Mouse (Mus musculus): ENCODE results near the gene Psmd7. TPM values are rescaled to one million over a fixed set of nuclear protein-coding genes. Genes with fewer than 3 reads are reported as not detected.

Gene Psmd7
- polyA plus RNA-seq, 1 experiment from 2014 or later = 340 TPM

GRCm38 (mm10) chr8:107603026-107603425, 14.8 kb upstream of the Psmd7 start:
- Histone ChIP-seq H3K4me3 (no peak overlapping the region), H3K27me3 (no peaks in the 10 kb centered on the region), H3K9ac (no peak overlapping the region), H3K9me3 (no peaks in the 10 kb centered on the region), H3K4me2 (replicated peaks) (no peak overlapping the region), H3K36me3 (no peaks in the 10 kb centered on the region), H3K4me1 (peaks cover 16% of the 10 kb centered on the region), H3K27ac (no peak overlapping the region)
- WGBS = 3% methylated on average over 7 of the region's 7 CpGs
- no peak for ATAC-seq (ENCODE audit: low FRiP score, low read depth)

GRCm38 (mm10) chr8:107599691-107600090, 11.4 kb upstream of the Psmd7 start:
- 91% methylated on average over 9 of the region's 9 CpGs for WGBS
- Histone ChIP-seq H3K27ac (no peak overlapping the region), H3K27me3 (no peaks in the 10 kb centered on the region), H3K9ac (no peak overlapping the region), H3K4me3 (no peak overlapping the region), H3K4me1 (peaks cover 9% of the 10 kb centered on the region), H3K36me3 (no peaks in the 10 kb centered on the region), H3K9me3 (no peaks in the 10 kb centered on the region), H3K4me2 (replicated peaks) (no peak overlapping the region)
- no peak for ATAC-seq (ENCODE audit: low FRiP score, low read depth)

- Histone ChIP-seq H3K9ac (no peak overlapping the region), H3K36me3 (no peaks in the 10 kb centered on the region), H3K27me3 (no peaks in the 10 kb centered on the region), H3K27ac (no peak overlapping the region), H3K4me2 (replicated peaks) (no peak overlapping the region), H3K4me3 (no peak overlapping the region), H3K9me3 (no peaks in the 10 kb centered on the region), H3K4me1 (no peaks in the 10 kb centered on the region)
- no peak for ATAC-seq (ENCODE audit: low FRiP score, low read depth)
- WGBS = 74% methylated on average over 1 of the region's 1 CpGs
Observed at GRCm38 (mm10) chr8:107597731-107598130, 9.5 kb upstream of the Psmd7 start.

GRCm38 (mm10) chr8:107594817-107595216, 6.6 kb upstream of the Psmd7 start:
- Histone ChIP-seq H3K9ac (no peak overlapping the region), H3K27ac (no peak overlapping the region), H3K9me3 (no peaks in the 10 kb centered on the region), H3K4me3 (no peak overlapping the region), H3K4me2 (replicated peaks) (no peak overlapping the region), H3K4me1 (no peaks in the 10 kb centered on the region), H3K27me3 (no peaks in the 10 kb centered on the region), H3K36me3 (no peaks in the 10 kb centered on the region)
- WGBS = 81% methylated on average over 6 of the region's 6 CpGs
- ATAC-seq (ENCODE audit: low FRiP score, low read depth) = no peak

- Histone ChIP-seq H3K36me3 (no peaks in the 10 kb centered on the region), H3K9ac (no peak overlapping the region), H3K9me3 (no peaks in the 10 kb centered on the region), H3K27ac (no peak overlapping the region), H3K4me1 (no peaks in the 10 kb centered on the region), H3K4me2 (replicated peaks) (no peak overlapping the region), H3K4me3 (no peak overlapping the region), H3K27me3 (no peaks in the 10 kb centered on the region)
- 85% methylated on average over 6 of the region's 6 CpGs for WGBS
- no peak for ATAC-seq (ENCODE audit: low FRiP score, low read depth)
Observed at GRCm38 (mm10) chr8:107593967-107594729, 5.9 kb upstream of the Psmd7 start.

GRCm38 (mm10) chr8:107587429-107587994, 752 bp downstream of the Psmd7 start:
- peaks cover 37% of the 10 kb centered on the region for H3K36me3 ChIP-seq
- 1% methylated on average over 17 of the region's 17 CpGs for WGBS
- H3K4me1 ChIP-seq = peaks cover 19% of the 10 kb centered on the region
- H3K27me3 ChIP-seq = no peaks in the 10 kb centered on the region
- H3K9me3 ChIP-seq = no peaks in the 10 kb centered on the region
- peak overlapping the region; percentile 79 for H3K4me2 ChIP-seq (replicated peaks)
- H3K4me3 ChIP-seq = peak overlapping the region; percentile 97
- peak overlapping the region; percentile 87 for H3K27ac ChIP-seq
- H3K9ac ChIP-seq = peak overlapping the region; percentile 96
- ATAC-seq (ENCODE audit: low FRiP score, low read depth) = peak; percentile 33; the same call in 1 of the 2 replicates

GRCm38 (mm10) chr8:107582136-107582535, 6.1 kb downstream of the Psmd7 start:
- H3K27me3 ChIP-seq = no peaks in the 10 kb centered on the region
- no peak overlapping the region for H3K4me3 ChIP-seq
- no peaks in the 10 kb centered on the region for H3K9me3 ChIP-seq
- no peak for ATAC-seq (ENCODE audit: low FRiP score, low read depth)
- WGBS = 94% methylated on average over 11 of the region's 11 CpGs
- H3K27ac ChIP-seq = no peak overlapping the region
- H3K9ac ChIP-seq = no peak overlapping the region
- H3K4me1 ChIP-seq = peaks cover 16% of the 10 kb centered on the region
- H3K4me2 ChIP-seq (replicated peaks) = no peak overlapping the region
- peaks cover 85% of the 10 kb centered on the region for H3K36me3 ChIP-seq

- no peak overlapping the region for H3K9ac ChIP-seq
- no peak overlapping the region for H3K27ac ChIP-seq
- H3K4me2 ChIP-seq (replicated peaks) = no peak overlapping the region
- H3K9me3 ChIP-seq = no peaks in the 10 kb centered on the region
- peaks cover 85% of the 10 kb centered on the region for H3K36me3 ChIP-seq
- no peak for ATAC-seq (ENCODE audit: low FRiP score, low read depth)
- H3K27me3 ChIP-seq = no peaks in the 10 kb centered on the region
- H3K4me3 ChIP-seq = no peak overlapping the region
- H3K4me1 ChIP-seq = peaks cover 11% of the 10 kb centered on the region
- 95% methylated on average over 4 of the region's 4 CpGs for WGBS
Observed at GRCm38 (mm10) chr8:107581536-107581935, 6.7 kb downstream of the Psmd7 start.

- Histone ChIP-seq H3K27me3 (no peaks in the 10 kb centered on the region), H3K36me3 (peaks cover 81% of the 10 kb centered on the region), H3K4me1 (peaks cover 7% of the 10 kb centered on the region), H3K9ac (no peak overlapping the region), H3K27ac (no peak overlapping the region), H3K9me3 (no peaks in the 10 kb centered on the region), H3K4me2 (replicated peaks) (no peak overlapping the region), H3K4me3 (no peak overlapping the region)
- 94% methylated on average over 13 of the region's 13 CpGs for WGBS
- ATAC-seq (ENCODE audit: low FRiP score, low read depth) = no peak
Observed at GRCm38 (mm10) chr8:107580879-107581278, 7.4 kb downstream of the Psmd7 start.

- Histone ChIP-seq H3K27ac (no peak overlapping the region), H3K4me1 (peaks cover 4% of the 10 kb centered on the region; the same call in 1 of the 2 replicates), H3K36me3 (peaks cover 59% of the 10 kb centered on the region), H3K9ac (no peak overlapping the region), H3K4me3 (no peak overlapping the region), H3K27me3 (no peaks in the 10 kb centered on the region), H3K9me3 (no peaks in the 10 kb centered on the region), H3K4me2 (replicated peaks) (no peak overlapping the region)
- no peak for ATAC-seq (ENCODE audit: low FRiP score, low read depth)
- 91% methylated on average over 8 of the region's 8 CpGs for WGBS
Observed at GRCm38 (mm10) chr8:107578541-107578940, 9.7 kb downstream of the Psmd7 start.

GRCm38 (mm10) chr8:107578132-107578531, 10.1 kb downstream of the Psmd7 start:
- no peak overlapping the region for H3K27ac ChIP-seq
- WGBS = 89% methylated on average over 8 of the region's 8 CpGs
- H3K4me3 ChIP-seq = no peak overlapping the region
- H3K4me2 ChIP-seq (replicated peaks) = no peak overlapping the region
- peaks cover 55% of the 10 kb centered on the region for H3K36me3 ChIP-seq
- no peaks in the 10 kb centered on the region for H3K27me3 ChIP-seq
- H3K9ac ChIP-seq = no peak overlapping the region
- ATAC-seq (ENCODE audit: low FRiP score, low read depth) = no peak
- peaks cover 6% of the 10 kb centered on the region; the same call in 1 of the 2 replicates for H3K4me1 ChIP-seq
- no peaks in the 10 kb centered on the region for H3K9me3 ChIP-seq

GRCm38 (mm10) chr8:107577640-107578039, 10.6 kb downstream of the Psmd7 start:
- H3K36me3 ChIP-seq = peaks cover 50% of the 10 kb centered on the region
- peak overlapping the region; percentile 48; the same call in 1 of the 2 replicates for H3K27ac ChIP-seq

More at GRCm38 (mm10) chr8:107577640-107578039, 10.6 kb downstream of the Psmd7 start:
- Histone ChIP-seq H3K4me3 (no peak overlapping the region), H3K9me3 (no peaks in the 10 kb centered on the region), H3K4me2 (replicated peaks) (no peak overlapping the region), H3K4me1 (peaks cover 6% of the 10 kb centered on the region; the same call in 1 of the 2 replicates), H3K9ac (no peak overlapping the region), H3K27me3 (no peaks in the 10 kb centered on the region)
- ATAC-seq (ENCODE audit: low FRiP score, low read depth) = no peak
- 92% methylated on average over 4 of the region's 4 CpGs for WGBS

All from limb, embryonic 13.5 days (tissue).